Mouse (Mus musculus) C2C12 (cell line): Measurements from ENCODE around the gene Tgfbrap1. TPM values are rescaled to one million over a fixed set of nuclear protein-coding genes. Genes with fewer than 3 reads are reported as not detected.

Source experiments
- H3K27me3 ChIP-seq: one replicate; pipeline ENCODE4 v1.6.1; 2011; ENCODE audit not compliant: control insufficient read depth, insufficient read depth, insufficient read length
- H3K36me3 ChIP-seq: one replicate; pipeline ENCODE4 v1.6.1; 2011; ENCODE audit not compliant: control insufficient read depth, insufficient read depth
- H3K4me3 ChIP-seq: one replicate; pipeline ENCODE4 v1.5.1; 2011; ENCODE audit warnings: mild to moderate bottlenecking, control low read depth; ENCODE audit not compliant: poor library complexity, insufficient read depth, severe bottlenecking
- H3K79me2 ChIP-seq: one replicate; pipeline ENCODE4 v1.6.1; 2011; ENCODE audit not compliant: control insufficient read depth, insufficient read depth
- H3K79me3 ChIP-seq: one replicate; pipeline ENCODE4 v1.6.1; 2011; ENCODE audit warnings: low read depth, control low read depth
- H3ac ChIP-seq: one replicate; pipeline ENCODE3; 2011; ENCODE audit warnings: low read depth; ENCODE audit not compliant: control insufficient read depth, insufficient read length
- CEBPB ChIP-seq: IDR thresholded peaks from one replicate; pipeline ENCODE4 v1.6.1; 2011; ENCODE audit warnings: low read depth, mild to moderate bottlenecking, control low read depth, moderate library complexity
- CTCF ChIP-seq: IDR thresholded peaks from one replicate; pipeline ENCODE4 v1.5.1; 2011; ENCODE audit not compliant: control insufficient read depth, insufficient read depth, insufficient read length
- FOSL1 ChIP-seq: IDR thresholded peaks from one replicate; pipeline ENCODE4 v1.8.0; 2011; ENCODE audit warnings: mild to moderate bottlenecking, low read length; ENCODE audit not compliant: poor library complexity, insufficient read depth, severe bottlenecking
- MAX ChIP-seq: IDR thresholded peaks from one replicate; pipeline ENCODE4 v1.6.1; 2011; ENCODE audit warnings: mild to moderate bottlenecking, control low read depth
- MYOD1 ChIP-seq: IDR thresholded peaks from one replicate; pipeline ENCODE4 v1.6.1; 2011; ENCODE audit warnings: low read depth; ENCODE audit not compliant: control insufficient read depth, insufficient read length
- MYOG ChIP-seq: IDR thresholded peaks from one replicate; pipeline ENCODE4 v1.6.1; 2011; ENCODE audit not compliant: control insufficient read depth, insufficient read length; ENCODE audit errors: extremely low read depth
- USF1 ChIP-seq: IDR thresholded peaks from one replicate; pipeline ENCODE4 v1.6.1; 2011; ENCODE audit warnings: low read depth, mild to moderate bottlenecking, control low read depth, moderate library complexity
- long read RNA-seq, 2 experiments: library from polyadenylated mRNA; unstranded; transcript quantifications; one replicate each; pipeline ENCODE4 v2.0.0; 2019 to 2020
- polyA plus RNA-seq: library from polyadenylated mRNA; unstranded; fragments of >200 nt; fragmentation: generic; extraction: Trizol; gene quantifications from one replicate; pipeline ENCODE4 v1.2.1, GENCODE M21; 2012; ENCODE audit warnings: missing spikeins

Gene Tgfbrap1
- polyA plus RNA-seq, result 9.5 TPM
- long read RNA-seq, experiment 1, full-length matches to known transcripts, result 1 of 3 reads
- long read RNA-seq, experiment 1, partial matches to known transcripts, result 0 of 3 reads
- long read RNA-seq, experiment 1, other reads (novel, unspliced or antisense), result 2 of 3 reads
- long read RNA-seq, experiment 2, full-length matches to known transcripts, result 23 of 32 reads
- long read RNA-seq, experiment 2, partial matches to known transcripts, result 4 of 32 reads
- long read RNA-seq, experiment 2, other reads (novel, unspliced or antisense), result 5 of 32 reads

DNA sequence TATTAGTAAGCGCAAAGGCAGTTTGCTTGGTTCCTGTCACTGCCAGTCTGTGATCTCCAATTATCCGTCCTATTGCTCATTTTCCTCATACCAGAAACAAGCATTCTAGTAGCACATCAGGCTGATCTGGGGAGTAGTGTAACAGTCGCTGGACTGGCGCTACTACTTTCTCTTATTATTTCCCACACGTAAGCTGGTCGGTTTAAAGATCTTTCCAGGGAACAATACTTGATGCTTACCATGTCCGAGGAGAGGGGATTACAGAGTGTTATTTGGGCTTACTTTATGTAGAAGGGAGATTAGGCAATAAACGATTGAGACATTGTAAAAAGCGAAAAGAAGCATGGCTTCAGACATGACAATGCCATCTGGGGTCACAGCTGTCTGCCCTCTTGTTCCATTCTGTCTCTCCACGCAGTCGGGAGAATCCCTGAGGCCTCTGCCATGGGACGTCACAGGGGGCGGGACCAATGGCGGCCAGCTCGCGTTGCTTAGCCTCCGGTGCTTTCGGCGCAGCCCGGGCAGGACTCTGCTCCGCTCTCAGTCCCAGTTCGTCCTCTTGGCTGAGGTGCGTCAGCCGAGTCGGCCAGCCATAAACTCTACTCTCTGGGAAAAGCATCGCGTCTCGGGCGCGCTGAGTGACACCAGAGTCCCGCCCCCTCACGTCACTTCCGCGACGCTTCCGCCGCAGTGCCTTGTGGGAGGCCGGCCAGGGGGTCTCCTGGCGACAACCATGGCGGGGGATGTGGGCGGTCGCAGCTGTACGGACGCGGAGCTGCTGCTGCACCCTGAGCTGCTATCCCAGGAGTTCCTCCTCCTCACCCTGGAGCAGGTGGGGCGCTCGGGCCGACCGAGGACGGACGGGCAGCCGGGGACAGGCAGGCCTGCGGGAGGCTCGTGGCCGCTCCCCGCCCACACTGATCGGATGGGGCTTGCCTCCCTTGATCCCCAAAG, at the start of gene Tgfbrap1, which contains the start of gene AI597479:
Gene Tgfbrap1 (minus strand): TSS at position 607 of the 954 bp plus-strand sequence.
Gene AI597479 (plus strand): TSS at position 680 of the 954 bp plus-strand sequence.
- H3K4me3 ChIP-seq, result peak within 1 kb of the TSS; percentile 82
- peak within 1 kb of the TSS; percentile 96 for H3ac ChIP-seq
- TF ChIP-seq MYOD1 (peak; percentile 20), MYOG (no peak), CEBPB (no peak), CTCF (no peak), MAX (peak; percentile 46), FOSL1 (no peak)
- H3K79me2 ChIP-seq, result peaks cover 32% of the 10 kb centered on the region
- H3K27me3 ChIP-seq, result no peaks in the 10 kb centered on the region
- peaks cover 8% of the 10 kb centered on the region for H3K79me3 ChIP-seq
- peaks cover 11% of the 10 kb centered on the region for H3K36me3 ChIP-seq

DNA sequence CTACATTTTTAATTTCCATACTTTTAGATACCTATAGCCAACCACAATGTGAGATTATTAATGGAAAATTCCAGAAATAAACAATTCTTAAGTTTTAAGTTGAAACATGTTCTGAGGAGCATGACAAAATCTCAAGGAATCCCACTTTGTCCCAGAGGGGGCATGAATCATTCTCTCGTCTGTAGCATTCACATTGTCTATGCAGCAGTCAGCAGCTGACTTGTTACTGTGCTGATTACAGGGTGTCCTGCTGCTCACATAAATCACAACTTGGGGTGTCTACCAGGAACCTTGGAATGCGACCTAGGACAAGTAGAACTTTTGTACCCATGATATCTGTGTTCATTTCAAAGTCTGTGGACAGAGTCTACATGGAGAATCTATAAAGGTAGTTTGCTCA, 49.0 kb upstream of the Tgfbrap1 start:
- H3ac ChIP-seq, result no peak overlapping the region
- H3K27me3 ChIP-seq, result no peaks in the 10 kb centered on the region
- H3K36me3 ChIP-seq, result peaks cover 87% of the 10 kb centered on the region
- peaks cover 93% of the 10 kb centered on the region for H3K79me2 ChIP-seq
- peaks cover 65% of the 10 kb centered on the region for H3K79me3 ChIP-seq
- TF ChIP-seq MAX (no peak), USF1 (peak; percentile 24), CEBPB (no peak), FOSL1 (peak; percentile 63), MYOD1 (peak; percentile 91), CTCF (no peak), MYOG (no peak)
- H3K4me3 ChIP-seq, result no peak overlapping the region

DNA sequence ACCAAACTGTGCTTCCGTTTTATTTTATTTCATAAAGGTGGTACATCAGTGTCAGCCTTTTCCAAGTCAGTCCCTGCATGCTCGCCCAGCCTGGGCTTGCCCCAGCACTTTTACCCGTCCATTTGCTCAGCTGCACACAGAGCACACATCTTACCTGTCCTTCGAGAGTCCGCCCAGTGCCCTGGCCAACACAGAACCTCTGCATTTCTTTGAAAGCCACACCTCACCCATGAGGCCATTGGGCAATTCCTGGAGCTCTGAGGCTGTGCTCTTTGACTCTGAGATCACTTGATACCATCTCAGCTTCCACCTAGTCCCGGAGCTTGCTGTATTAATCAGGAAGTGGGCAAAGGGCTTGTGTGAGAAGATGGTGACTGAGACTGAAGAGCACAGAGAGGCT, 47.0 kb upstream of the Tgfbrap1 start:
- Histone ChIP-seq H3K79me2 (peaks cover 90% of the 10 kb centered on the region), H3ac (no peak overlapping the region), H3K79me3 (peaks cover 50% of the 10 kb centered on the region), H3K4me3 (no peak overlapping the region), H3K27me3 (no peaks in the 10 kb centered on the region), H3K36me3 (peaks cover 81% of the 10 kb centered on the region)
- TF ChIP-seq CEBPB (no peak), CTCF (no peak), MYOD1 (no peak), MAX (no peak), MYOG (no peak), FOSL1 (no peak), USF1 (no peak)

DNA sequence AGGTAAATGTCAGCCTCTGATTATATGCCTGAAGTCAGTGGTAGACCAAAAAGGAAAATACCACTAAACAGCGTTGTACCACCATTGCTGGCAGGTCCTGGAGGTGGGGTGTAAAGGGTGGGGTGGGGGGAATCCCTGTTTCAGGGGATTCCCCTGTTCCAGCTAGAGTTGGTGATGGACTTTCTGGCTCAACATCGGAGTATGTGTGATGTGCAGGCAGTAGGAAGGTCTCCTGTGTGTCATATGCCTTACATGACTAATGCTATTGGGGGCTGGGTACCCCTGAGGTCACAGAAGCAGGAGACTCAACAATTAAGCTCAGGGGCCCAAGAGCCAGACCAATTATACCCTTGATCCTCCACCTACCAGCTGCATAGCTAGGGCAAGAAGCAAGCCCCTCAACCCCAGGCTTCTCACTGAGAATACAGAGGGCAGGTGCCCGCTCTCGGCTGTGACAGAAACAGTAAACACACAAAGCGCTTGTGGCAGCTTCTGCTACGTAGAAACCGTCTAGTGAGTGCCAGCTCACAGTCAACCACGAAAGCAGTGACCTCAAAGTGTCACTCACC, 46.0 kb upstream of the Tgfbrap1 start:
- H3K79me3 ChIP-seq, result peaks cover 47% of the 10 kb centered on the region
- peaks cover 90% of the 10 kb centered on the region for H3K79me2 ChIP-seq
- TF ChIP-seq CTCF, result no peak
- TF ChIP-seq FOSL1, result no peak
- no peak for TF ChIP-seq USF1
- no peak for TF ChIP-seq CEBPB
- TF ChIP-seq MAX, result no peak
- no peak overlapping the region for H3ac ChIP-seq
- no peaks in the 10 kb centered on the region for H3K27me3 ChIP-seq
- H3K36me3 ChIP-seq, result peaks cover 79% of the 10 kb centered on the region
- no peak overlapping the region for H3K4me3 ChIP-seq

DNA sequence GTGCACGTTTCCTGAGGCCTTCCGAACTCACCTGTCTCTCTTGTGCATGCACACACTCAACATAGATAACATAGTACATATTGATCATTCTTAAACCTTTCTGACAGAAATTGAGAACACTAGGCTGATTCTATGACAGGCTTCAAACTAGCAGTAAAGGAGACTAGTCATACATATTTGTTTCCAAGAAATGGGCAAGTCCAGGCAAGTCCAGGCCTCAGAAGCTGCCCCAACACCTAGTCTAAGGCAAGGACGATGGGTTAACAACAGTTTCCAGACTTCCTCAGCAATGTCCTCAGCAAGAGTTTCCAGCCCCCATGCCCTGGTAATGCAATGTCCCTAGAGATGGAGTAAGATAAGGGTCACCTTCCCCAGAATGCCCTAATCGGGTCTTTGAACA, 45.4 kb upstream of the Tgfbrap1 start:
- peaks cover 79% of the 10 kb centered on the region for H3K36me3 ChIP-seq
- peaks cover 90% of the 10 kb centered on the region for H3K79me2 ChIP-seq
- H3K79me3 ChIP-seq, result peaks cover 46% of the 10 kb centered on the region
- no peaks in the 10 kb centered on the region for H3K27me3 ChIP-seq
- no peak overlapping the region for H3ac ChIP-seq
- H3K4me3 ChIP-seq, result no peak overlapping the region
- TF ChIP-seq CEBPB, result no peak
- TF ChIP-seq CTCF, result no peak
- TF ChIP-seq MAX, result no peak
- TF ChIP-seq MYOD1, result no peak
- no peak for TF ChIP-seq USF1
- TF ChIP-seq FOSL1, result no peak
- TF ChIP-seq MYOG, result no peak
